Mouse (Mus musculus) monocyte, adult 59 days (primary cell): ENCODE results near the gene Gm28710. TPM values are rescaled to one million over a fixed set of nuclear protein-coding genes. Genes with fewer than 3 reads are reported as not detected.

ENCODE experiments used
- total RNA-seq, 2 experiments: library from RNA; stranded (reverse); gene quantifications; one replicate each; pipeline ENCODE4 v1.2.4; 2023

The Gm28710 gene
- total RNA-seq, result not detected

DNA sequence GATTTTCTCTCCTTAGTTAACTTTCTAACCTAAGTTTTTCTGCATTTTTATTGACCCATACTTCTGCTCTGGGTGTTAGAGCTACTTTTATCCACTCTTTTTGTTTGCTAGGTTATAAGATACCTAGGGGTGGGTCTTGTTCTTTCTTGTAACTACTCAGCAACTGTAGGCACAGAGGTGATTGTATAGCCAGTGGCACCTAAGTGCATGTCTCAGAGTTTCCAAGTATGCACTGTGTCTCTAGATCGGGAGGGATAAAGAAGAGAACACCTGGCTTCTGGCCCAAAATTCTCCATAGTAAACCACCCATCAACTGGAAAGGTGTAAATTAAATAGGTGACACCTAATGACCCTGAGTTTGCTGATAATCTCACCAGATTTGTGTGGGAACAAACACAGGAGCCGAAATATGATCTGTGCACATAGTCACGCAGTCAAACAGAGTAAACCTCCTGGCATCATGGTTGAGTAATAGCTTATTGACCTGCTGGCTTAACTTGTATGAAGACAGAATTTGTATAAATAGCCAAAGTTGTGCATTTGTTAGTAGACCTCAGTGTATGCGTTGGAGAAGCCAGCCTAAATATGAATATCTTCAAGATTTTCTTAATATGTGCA, at the start of gene Gm28710:
TSS of gene Gm28710 (plus strand) at position 568 of the 618 bp plus-strand sequence.

Other genes starting within 250 kb of the Gm28710 start
- gene Hgf, start 238.3 kb upstream of the Gm28710 start, total RNA-seq, result 10 to 100 TPM; 17.8 to 23.4 TPM